Mouse (Mus musculus): Measurements from ENCODE around the gene Ahcy.

DNA sequence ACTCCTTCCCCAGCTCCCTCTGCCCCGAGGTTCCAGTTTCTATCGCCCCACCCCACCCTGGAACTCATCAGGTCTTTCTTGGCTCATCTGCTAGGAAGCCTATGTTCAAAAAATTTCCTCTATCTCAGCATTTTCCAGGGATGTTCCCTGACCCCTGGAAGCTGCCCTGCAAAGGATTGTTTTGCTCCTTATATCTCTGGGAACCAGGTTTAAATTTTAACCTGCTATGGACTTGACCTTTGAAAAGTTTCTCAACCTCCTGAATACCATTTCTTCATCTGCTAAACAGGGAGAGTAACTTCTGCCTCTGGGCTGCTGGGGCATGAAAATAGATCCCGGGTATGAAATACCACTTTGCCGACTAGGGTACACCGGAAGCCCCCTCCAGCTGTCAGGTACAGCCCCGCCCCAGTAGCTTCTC, 27.5 kb upstream of the Ahcy start:
- TF ChIP-seq CTCF (conservative IDR thresholded peaks at IDR 0.05; ENCODE audit: low read length): no peak
- no peak for TF ChIP-seq POU5F1 (IDR thresholded peaks at IDR 0.05; ENCODE audit: borderline replicate concordance, low read length)
